Mouse (Mus musculus) stomach, postnatal 0 days (tissue): Measurements from ENCODE around the gene Nfkb2. TPM values are rescaled to one million over a fixed set of nuclear protein-coding genes. Genes with fewer than 3 reads are reported as not detected.

Experiments used
- ATAC-seq: fragments of 200-750 bp; cut with Nextera tagmentation; 2 replicates; pipeline ENCODE4 v1.8.0; 2017; ENCODE audit not compliant: low FRiP score, low TSS enrichment
- DNase-seq: peaks from one replicate; pipeline ENCODE4 v3.0.0-alpha.2; 2016; ENCODE audit warnings: low spot score
- H3K27ac ChIP-seq: fragments of 300-500 bp; sonication (generic); replicated peaks from 2 replicates; pipeline ENCODE4 v1.5.1; 2014; ENCODE audit warnings: mild to moderate bottlenecking, control low read depth
- H3K27me3 ChIP-seq: fragments of 300-500 bp; sonication (generic); 2 replicates; pipeline ENCODE4 v1.6.1; 2014; ENCODE audit warnings: low read length; ENCODE audit not compliant: control insufficient read depth, insufficient read depth
- H3K36me3 ChIP-seq: fragments of 300-500 bp; sonication (generic); 2 replicates; pipeline ENCODE4 v1.6.1; 2014; ENCODE audit warnings: low read length, mixed read lengths; ENCODE audit not compliant: control insufficient read depth, insufficient read depth
- H3K4me1 ChIP-seq: fragments of 300-500 bp; sonication (generic); replicated peaks from 2 replicates; pipeline ENCODE4 v1.6.1; 2014; ENCODE audit warnings: antibody characterized with exemption; ENCODE audit not compliant: control insufficient read depth, insufficient read depth
- H3K4me2 ChIP-seq: fragments of 300-500 bp; sonication (generic); replicated peaks from 2 replicates; pipeline ENCODE4 v1.6.1; 2014; ENCODE audit warnings: low read depth, mild to moderate bottlenecking, control low read depth, moderate library complexity
- H3K4me3 ChIP-seq: fragments of 300-500 bp; sonication (generic); 2 replicates; pipeline ENCODE4 v1.5.1; 2014; ENCODE audit warnings: low read depth, low read length, control low read depth
- H3K9ac ChIP-seq: fragments of 300-500 bp; sonication (generic); 2 replicates; pipeline ENCODE4 v1.6.1; 2014; ENCODE audit warnings: mild to moderate bottlenecking, low read length, control low read depth, mixed read lengths
- H3K9me3 ChIP-seq: fragments of 300-500 bp; sonication (generic); 2 replicates; pipeline ENCODE4 v1.6.1; 2016; ENCODE audit warnings: low read length; ENCODE audit not compliant: control insufficient read depth
- CTCF ChIP-seq: IDR thresholded peaks from 2 replicates; pipeline ENCODE4 v1.5.1; 2016; ENCODE audit warnings: antibody characterized with exemption, low read depth, mild to moderate bottlenecking, moderate library complexity
- EP300 ChIP-seq: optimal IDR thresholded peaks from 2 replicates; pipeline ENCODE3; 2016; ENCODE audit warnings: antibody characterized with exemption
- WGBS: fragments of 180-500 bp; shearing (Covaris S2); extraction: QIAGEN DNeasy Blood & Tissue Kit; methylation state at CpG from one replicate; pipeline ENCODE4 v1.1.7; 2014; 5-methylcytosine and 5-hydroxymethylcytosine counted together
- polyA plus RNA-seq: library from polyadenylated mRNA; unstranded; fragments of >200 nt; fragmentation: Nextera tagmentation; extraction: Ambion mirVana; gene quantifications from 2 replicates; pipeline ENCODE4 v1.2.1, GENCODE M21; 2015

Nfkb2 gene
- polyA plus RNA-seq, result 11.4 and 11.6 TPM in 2 replicates

GRCm38 (mm10) chr19:46304216-46304841, at the start of gene Nfkb2:
Gene Nfkb2, plus strand, starts transcription at chr19:46304320.
- ATAC-seq, result peak; percentile 93
- Histone ChIP-seq H3K27me3 (no peaks in the 10 kb centered on the region), H3K4me3 (peak within 1 kb of the TSS; percentile 79), H3K4me1 (no peaks in the 10 kb centered on the region; the same call in 1 of the 2 replicates), H3K27ac (peak within 1 kb of the TSS; percentile 90), H3K4me2 (peak within 1 kb of the TSS; percentile 97), H3K9ac (peak within 1 kb of the TSS; percentile 75), H3K36me3 (peaks cover 5% of the 10 kb centered on the region; the same call in 1 of the 2 replicates), H3K9me3 (no peaks in the 10 kb centered on the region)
- DNase-seq, result peak; percentile 97
- WGBS, result under 1% methylated on average over 39 of the region's 39 CpGs
- TF ChIP-seq EP300 (peak; percentile 80), CTCF (peak; percentile 92)

- H3K36me3 ChIP-seq, result peaks cover 51% of the 10 kb centered on the region
- H3K4me2 ChIP-seq, result no peak overlapping the region
- 91% methylated on average over 7 of the region's 7 CpGs for WGBS
- no peak for ATAC-seq
- H3K27me3 ChIP-seq, result no peaks in the 10 kb centered on the region
- no peak overlapping the region for H3K4me3 ChIP-seq
- no peak overlapping the region for H3K9ac ChIP-seq
- no peak overlapping the region for H3K27ac ChIP-seq
- H3K4me1 ChIP-seq, result no peaks in the 10 kb centered on the region
- no peak for DNase-seq
- no peaks in the 10 kb centered on the region for H3K9me3 ChIP-seq
- TF ChIP-seq EP300 (no peak), CTCF (no peak)
Observed at GRCm38 (mm10) chr19:46264762-46265161, 39.4 kb upstream of the Nfkb2 start.

DNA sequence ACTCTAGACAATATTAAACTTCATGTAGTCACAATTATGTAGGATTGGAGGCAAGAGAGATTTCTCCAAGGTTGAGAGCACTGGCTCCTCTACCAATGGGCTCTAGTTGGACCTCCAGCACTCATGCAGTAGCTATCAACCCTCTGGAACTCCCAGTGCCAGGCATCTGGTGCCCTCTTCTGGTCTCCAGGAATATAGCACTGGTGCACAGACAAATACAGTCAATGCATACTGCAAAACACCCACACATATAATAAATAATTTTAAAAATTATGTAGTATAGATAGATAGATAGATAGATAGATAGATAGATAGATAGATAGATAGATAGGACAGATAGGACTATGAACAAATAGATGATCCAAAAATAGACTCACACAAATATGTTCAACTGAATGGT, 28.8 kb upstream of the Nfkb2 start:
- Histone ChIP-seq H3K9ac (no peak overlapping the region), H3K36me3 (peaks cover 28% of the 10 kb centered on the region), H3K27me3 (no peaks in the 10 kb centered on the region), H3K27ac (no peak overlapping the region), H3K4me2 (no peak overlapping the region), H3K4me3 (no peak overlapping the region), H3K4me1 (no peaks in the 10 kb centered on the region), H3K9me3 (no peaks in the 10 kb centered on the region)
- peak; percentile 32 for DNase-seq
- ATAC-seq, result no peak
- no peak for TF ChIP-seq EP300
- peak; percentile 67 for TF ChIP-seq CTCF

- no peak overlapping the region for H3K4me3 ChIP-seq
- no peaks in the 10 kb centered on the region for H3K27me3 ChIP-seq
- no peak overlapping the region for H3K4me2 ChIP-seq
- H3K27ac ChIP-seq, result no peak overlapping the region
- DNase-seq, result no peak
- H3K9me3 ChIP-seq, result no peaks in the 10 kb centered on the region
- no peak overlapping the region for H3K9ac ChIP-seq
- ATAC-seq, result no peak
- H3K36me3 ChIP-seq, result peaks cover 41% of the 10 kb centered on the region
- TF ChIP-seq EP300 (no peak), CTCF (peak; percentile 45)
- 95% methylated on average over 11 of the region's 11 CpGs for WGBS
- H3K4me1 ChIP-seq, result no peaks in the 10 kb centered on the region
Observed at GRCm38 (mm10) chr19:46282081-46282849, 21.9 kb upstream of the Nfkb2 start.

DNA sequence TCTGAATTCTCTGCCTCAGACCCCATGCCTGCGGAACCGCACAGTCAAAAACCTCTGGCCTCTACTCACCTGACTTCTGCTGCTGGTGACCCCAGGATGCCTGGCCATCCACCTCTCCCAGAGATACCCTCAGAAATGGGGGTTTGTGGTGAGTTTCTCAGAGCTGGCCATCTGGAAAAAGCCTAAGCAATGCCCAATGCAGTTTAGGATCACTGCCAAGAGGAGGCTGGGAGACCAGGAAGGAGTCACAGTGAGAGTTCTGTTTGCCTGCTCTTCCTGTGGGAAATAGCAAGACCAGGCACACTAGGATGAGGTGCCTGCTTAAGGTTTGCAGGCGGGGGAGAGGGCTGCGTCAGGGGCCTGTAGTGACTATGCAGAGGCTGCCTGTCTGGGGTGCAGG, 19.4 kb upstream of the Nfkb2 start:
- Histone ChIP-seq H3K4me1 (no peaks in the 10 kb centered on the region), H3K9ac (no peak overlapping the region), H3K4me3 (no peak overlapping the region), H3K27me3 (no peaks in the 10 kb centered on the region), H3K36me3 (peaks cover 33% of the 10 kb centered on the region), H3K27ac (no peak overlapping the region), H3K9me3 (no peaks in the 10 kb centered on the region), H3K4me2 (no peak overlapping the region)
- no peak for ATAC-seq
- TF ChIP-seq EP300 (no peak), CTCF (no peak)
- 91% methylated on average over 4 of the region's 4 CpGs for WGBS
- no peak for DNase-seq

GRCm38 (mm10) chr19:46285631-46286030, 18.5 kb upstream of the Nfkb2 start:
- H3K36me3 ChIP-seq, result peaks cover 30% of the 10 kb centered on the region

More at GRCm38 (mm10) chr19:46285631-46286030, 18.5 kb upstream of the Nfkb2 start:
- DNase-seq, result no peak
- no peak overlapping the region for H3K9ac ChIP-seq
- no peak for TF ChIP-seq EP300
- TF ChIP-seq CTCF, result no peak
- 0 out of 2 replicates have a peak, but pooled peaks have one; percentile 24 for ATAC-seq
- H3K4me1 ChIP-seq, result no peaks in the 10 kb centered on the region
- no peak overlapping the region for H3K27ac ChIP-seq
- H3K9me3 ChIP-seq, result no peaks in the 10 kb centered on the region
- 80% methylated on average over 7 of the region's 7 CpGs for WGBS
- no peak overlapping the region for H3K4me3 ChIP-seq
- H3K4me2 ChIP-seq, result no peak overlapping the region
- H3K27me3 ChIP-seq, result no peaks in the 10 kb centered on the region
